Mouse (Mus musculus) Muller cell, postnatal 12 days (primary cell): ENCODE measurements at regions not wholly inside any gene's neighbourhood (a gene's known extent, or its start where the extent isn't known, plus 50 kb on each side); places are given as distances from the start of the nearest gene placed in this dataset.

ENCODE experiments used
- DNase-seq: peaks from one replicate; pipeline ENCODE4 v3.0.0-alpha.2; 2015; ENCODE audit errors: inconsistent ontology term

DNA sequence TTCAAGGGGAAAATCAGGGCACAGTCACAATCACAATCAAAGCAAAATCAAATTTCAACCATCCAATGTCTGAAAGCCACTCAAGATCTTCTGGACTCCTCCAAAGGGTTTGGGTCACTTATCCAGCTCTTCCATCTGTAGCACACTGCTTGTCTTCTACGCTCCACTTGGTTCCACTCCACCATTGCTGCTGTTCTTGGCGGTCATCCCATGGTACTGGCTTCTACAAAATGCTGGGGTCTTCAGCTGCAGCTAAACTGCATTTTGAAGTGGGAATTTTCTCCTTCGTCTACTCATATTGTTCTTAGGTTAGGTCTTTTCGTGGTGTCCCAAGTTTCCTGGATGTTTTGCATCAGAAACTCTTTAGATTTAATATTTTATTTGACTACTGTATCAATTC is 162.7 kb downstream of the Ice1 start:
- DNase-seq = no peak

GRCm38 (mm10) chr13:70475366-70475765 is 162.1 kb downstream of the Ice1 start:
- no peak for DNase-seq

DNA sequence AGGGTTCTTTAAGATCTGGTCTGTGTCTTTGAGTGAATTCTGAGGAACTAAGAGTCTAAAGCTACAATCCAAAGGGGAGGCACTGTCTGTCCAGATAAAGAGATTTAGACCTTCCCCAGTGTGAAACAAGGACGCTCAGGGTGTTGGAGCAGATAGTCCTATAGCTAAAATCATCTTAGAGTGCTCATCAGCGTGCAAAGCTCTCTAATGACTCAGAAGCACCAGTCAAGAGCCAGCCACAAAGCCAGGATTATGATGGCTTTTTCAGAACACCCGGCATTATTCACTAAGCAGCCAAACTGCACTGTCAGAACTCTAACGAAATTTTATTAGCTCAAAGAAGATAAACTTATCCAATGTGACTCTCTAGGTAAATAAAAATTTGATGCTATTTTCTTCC is 138.1 kb downstream of the Ice1 start:
- peak; percentile 18 for DNase-seq
